Mouse (Mus musculus) olfactory bulb, adult 2 months (tissue): ENCODE measurements around the gene Senp2.

ENCODE experiments used
- CTCF ChIP-seq: fragments of 200-500 bp; IDR thresholded peaks from 2 replicates; pipeline ENCODE4 v1.5.1; 2012; ENCODE audit warnings: low read depth, mild to moderate bottlenecking, low read length, moderate library complexity; ENCODE audit not compliant: insufficient read depth
- POLR2A ChIP-seq: fragments of 200-500 bp; IDR thresholded peaks from 2 replicates; pipeline ENCODE4 v1.6.1; 2012; ENCODE audit warnings: mild to moderate bottlenecking, low read depth, low read length, moderate library complexity; ENCODE audit not compliant: insufficient read depth

- TF ChIP-seq POLR2A (no peak), CTCF (no peak)
These were observed 65.8 kb downstream of the Senp2 start for GRCm38 (mm10) chr16:22075067-22075466.
